Mouse (Mus musculus) monocyte, adult 5-6 weeks (primary cell): ENCODE measurements at regions not wholly inside any gene's neighbourhood (a gene's known extent, or its start where the extent isn't known, plus 50 kb on each side); places are given as distances from the start of the nearest gene placed in this dataset.
A peak's percentile ranks its signal among the peaks of the same experiment; 100 is the strongest.

ENCODE experiments used
- ATAC-seq: fragments of 153-309, 156-312 bp; replicated peaks from 2 replicates; pipeline ENCODE4 v1.8.0; 2017; ENCODE audit warnings: mild to moderate bottlenecking; ENCODE audit not compliant: low TSS enrichment, insufficient number of reproducible peaks, severe bottlenecking, poor library complexity, low FRiP score

DNA sequence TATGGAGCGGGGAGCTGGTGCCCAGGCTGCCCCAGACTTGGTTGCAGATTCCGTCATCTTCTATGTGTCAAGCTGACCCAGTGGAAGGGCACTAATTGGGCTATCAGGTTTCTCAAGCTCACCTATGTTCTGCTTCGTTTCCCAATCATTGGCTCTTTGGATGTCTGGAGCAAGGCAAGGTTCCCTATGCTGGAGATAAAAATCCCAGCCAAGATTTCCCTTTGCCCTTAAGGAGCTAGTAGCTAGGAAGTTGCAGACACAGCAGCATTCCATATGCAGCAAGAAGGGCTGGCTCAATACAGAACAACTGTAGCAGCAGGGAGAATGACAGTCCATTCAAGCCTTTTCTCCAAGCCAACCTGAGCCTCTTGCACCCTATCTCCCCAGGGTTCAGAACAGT, 159.2 kb upstream of the Zfp706 start:
- ATAC-seq: no peak

DNA sequence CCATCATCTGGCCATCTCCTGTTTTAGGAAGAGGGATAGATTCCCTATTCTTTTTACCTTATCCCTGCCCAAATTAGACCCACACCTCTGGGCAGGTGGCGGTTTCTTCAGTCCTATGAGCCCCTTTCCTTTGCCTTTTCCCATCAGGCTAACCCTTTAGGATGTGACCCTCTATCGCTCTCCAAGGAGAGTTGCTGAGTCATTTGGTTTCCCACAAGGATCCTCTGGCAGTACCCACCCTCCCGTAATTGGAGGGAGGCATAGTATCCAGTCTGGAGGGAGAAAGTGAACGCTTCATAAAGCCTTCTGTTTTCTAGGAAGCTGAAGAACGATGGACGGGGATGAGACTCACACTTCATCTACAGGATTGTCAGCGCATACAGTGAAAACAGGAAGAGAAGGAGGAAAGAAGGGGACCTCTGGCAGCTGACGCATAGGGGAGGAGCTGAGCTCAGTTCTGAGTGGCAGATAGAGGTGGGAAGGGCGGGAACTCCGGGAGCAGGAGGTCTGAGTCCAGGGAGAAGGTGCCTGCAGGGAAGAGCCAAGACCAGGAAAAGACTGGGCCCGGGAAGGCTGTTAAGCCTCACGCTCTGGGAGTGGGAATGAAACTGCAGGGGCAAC, 158.4 kb upstream of the Zfp706 start:
- no peak for ATAC-seq

DNA sequence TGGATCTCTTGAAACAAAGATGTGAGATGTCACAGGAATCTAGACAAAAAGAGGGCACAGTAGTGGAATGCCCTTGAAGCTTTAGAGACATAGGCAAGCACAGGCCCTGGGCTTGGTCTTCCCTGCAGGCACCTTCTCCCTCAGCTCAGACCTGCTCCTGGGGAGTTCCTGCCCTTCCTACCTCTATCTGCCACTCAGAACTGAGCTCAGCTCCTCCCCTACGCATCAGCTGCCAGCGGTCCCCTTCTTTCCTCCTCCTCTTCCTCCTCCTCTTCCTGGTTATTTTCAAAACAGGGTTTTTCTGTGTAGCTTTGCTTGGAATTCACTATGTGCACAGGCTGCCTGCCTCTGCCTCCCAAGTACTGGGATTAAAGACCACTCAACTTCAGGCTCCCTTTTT, 157.6 kb upstream of the Zfp706 start:
- ATAC-seq: no peak

DNA sequence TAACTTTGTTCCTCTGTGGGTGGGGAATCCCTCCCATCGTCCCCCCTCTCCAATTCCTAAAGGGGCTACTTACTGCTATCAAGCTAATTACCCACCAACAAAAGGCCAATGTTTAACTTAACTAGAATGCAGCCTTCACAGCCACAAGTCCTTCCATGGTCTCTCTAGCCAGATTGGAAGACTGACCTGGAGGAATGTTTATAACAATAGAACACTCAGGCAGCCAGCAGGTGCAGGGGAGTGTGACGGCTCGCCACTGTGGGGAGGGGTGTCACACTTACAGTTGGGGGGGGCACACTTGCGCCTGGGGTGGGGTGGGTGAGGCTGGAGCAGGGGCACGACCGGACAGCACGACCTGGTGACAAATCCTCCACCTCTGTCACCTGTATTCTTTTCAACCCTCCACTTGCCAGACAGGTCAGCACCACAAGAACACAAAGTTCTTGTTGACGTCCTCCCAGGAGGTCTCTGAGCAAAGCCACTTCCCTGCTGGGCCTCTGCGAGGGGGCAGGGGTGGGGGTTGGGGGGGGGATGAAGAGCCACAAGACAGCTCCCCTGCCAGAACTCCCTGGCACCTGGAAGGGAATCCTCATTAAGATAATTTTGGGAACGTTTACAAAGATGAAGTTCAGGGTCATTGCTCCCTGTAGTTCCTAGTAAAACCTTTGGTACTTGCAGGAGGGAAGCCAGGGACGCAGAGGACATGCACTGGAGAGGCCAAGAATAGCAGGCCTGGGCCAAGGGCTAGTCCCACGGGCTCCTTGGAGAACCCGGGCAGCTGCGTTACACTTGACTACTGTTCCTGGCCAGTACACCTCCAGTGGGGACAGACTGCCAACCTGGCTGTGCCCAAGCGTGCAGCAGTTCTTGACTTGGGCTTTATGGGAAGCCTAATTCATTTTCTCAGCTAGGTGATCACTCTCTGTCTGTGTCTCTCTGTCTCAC, 156.9 kb upstream of the Zfp706 start:
- ATAC-seq: no peak

DNA sequence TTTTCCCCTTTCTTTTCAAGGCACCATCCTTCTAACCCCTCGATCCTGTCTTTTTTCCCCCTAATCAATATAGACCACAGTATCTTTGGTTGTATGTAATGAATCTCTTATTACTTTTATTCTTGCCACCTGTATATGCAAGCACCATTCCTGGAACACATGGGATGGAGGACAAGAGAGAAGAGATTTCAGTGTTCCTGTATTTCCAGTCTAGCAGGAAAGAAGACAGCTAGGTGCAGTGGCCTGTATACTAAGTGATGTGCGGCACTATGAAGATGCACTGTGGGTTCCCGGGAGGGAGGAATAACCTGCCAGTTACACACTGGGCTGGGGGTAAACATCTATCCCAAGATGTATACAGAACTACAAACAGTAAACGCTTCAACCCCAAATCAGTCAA, 152.4 kb upstream of the Zfp706 start:
- no peak for ATAC-seq

DNA sequence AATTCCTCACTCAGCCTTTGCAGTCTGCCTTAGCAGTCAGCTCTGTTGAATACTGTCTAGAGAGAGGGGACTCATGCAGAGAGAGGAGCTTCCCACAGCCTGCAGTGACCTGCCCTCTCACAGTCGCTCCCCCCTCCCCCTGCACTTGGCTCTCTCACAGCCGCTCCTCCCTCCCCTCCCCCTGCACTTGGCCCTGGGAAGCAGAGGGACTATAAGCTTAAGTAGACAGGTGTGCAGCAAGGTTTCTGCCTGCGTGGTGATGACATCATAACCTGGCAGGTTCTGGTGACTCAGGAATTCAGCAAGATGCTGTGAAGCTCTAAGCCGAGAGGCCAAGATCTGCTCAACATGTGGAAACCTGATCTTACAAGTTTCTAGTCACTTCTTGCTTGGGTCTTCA, 151.8 kb upstream of the Zfp706 start:
- ATAC-seq: no peak

DNA sequence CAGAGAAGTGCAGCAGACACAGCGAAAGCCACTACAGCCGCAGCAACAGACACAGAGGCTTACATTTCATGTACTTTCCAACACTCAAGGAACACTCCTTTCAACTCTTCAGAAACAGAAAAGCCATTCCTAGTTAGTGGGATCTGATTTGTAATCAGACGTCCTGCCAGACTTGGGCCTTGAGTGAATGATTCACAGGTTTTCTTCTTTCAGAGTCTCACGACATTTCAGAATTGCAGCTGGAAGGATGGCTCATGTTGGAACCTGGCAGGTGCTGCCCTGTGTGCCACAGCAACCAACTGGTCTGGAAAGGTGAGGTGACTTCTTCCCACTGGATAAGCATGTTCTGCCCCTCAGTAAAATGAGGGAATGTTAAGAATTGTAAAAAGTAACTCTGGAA, 149.8 kb upstream of the Zfp706 start:
- no peak for ATAC-seq

DNA sequence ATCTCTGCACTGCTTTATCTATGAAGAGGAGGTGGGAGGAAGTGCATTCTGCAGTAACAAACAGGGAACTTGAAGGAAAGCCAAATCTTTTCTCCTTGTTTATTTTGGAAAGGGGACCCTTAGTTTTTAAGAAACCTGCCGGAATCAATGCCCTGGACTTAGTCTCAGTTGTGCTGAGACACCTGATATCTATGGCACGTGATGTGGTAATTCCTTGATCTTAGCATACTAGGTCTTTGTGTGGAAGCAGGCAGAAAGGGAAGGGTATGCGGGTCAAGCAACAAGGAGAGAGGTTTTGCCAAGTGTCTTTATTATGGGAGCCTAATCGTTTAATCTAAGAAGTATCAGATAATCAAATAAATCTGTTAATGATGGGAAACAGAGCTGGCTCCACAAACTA, 147.4 kb upstream of the Zfp706 start:
- no peak for ATAC-seq

DNA sequence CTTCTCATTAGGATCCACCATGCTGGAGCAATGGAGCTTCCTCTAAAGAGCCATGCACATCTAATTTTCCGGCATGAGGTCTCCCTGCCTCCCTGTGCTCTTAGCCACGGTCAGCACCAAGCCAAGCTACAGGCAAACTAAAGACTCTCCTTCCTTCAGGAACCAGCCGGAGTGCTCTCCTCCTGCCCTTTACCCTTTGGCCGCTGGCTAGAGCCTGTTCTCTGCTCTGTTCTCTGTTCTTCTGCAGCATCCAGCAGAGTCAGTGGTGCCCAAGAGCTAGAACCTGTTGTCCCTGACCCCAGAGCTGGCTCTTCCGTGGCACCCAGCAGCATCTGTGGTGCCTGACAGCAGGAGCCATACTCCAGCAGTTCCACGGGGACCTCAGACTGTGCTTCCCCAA, 145.6 kb upstream of the Zfp706 start:
- no peak for ATAC-seq

DNA sequence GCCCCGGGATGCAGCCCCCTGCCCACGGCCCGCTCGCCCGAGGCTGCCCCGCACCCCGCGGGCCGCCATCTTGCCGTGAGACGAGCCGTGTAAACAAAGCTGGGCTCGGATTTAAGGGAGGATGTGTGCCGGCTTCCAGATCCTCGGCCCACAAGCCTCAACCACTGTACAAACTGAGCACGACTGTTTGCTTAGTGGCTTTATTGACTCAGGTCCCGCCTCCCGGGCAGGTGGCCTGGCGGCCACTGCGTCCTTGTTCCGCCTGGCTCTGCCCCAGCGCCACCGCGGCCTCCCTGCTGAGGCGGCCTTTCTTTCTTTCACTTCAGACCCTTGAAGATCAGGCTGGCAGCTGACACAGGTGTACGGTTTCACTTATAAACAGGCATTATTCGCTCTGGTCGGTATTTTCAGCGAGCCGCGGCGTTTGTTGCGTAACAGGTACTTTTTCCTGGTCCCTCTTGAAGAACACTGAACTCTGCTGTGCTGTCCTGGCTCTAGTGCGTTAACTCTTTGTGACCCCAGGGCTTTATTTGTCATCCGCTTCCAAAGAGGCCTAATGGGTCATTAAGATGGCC, 128.1 kb upstream of the Zfp706 start:
- ATAC-seq: no peak; the same call in 1 of the 2 replicates

DNA sequence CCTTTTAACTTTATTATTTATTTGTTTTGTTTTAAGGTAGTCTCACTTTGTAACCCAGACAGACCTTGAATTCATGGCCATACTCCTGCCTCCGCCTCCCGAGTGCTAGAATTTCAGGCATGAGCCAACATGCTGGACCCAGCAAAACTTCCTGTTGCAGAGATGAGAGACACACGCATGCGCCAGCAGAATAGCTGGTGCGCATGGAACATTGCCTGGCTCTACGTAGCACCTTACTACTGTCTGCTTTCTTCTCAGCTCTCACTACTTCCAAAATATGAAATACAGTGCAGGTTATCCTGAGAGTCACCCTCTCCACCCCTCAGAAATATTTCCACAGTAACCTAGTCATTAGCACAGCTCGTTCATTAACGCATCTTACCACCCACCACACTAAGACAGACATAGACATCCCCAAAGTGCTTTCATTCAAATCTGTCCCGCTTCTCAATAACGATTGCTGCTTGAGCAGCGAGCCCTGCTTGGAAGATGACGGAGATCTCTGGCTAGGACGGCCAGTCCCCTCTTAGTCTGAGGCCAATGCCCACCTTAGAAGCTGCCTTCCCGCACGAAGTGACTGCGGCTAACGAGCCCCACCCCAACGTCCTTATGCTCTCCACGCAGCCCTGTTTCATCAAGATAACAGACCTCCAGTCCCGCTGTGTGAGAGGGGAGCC, 127.5 kb upstream of the Zfp706 start:
- ATAC-seq: no peak

DNA sequence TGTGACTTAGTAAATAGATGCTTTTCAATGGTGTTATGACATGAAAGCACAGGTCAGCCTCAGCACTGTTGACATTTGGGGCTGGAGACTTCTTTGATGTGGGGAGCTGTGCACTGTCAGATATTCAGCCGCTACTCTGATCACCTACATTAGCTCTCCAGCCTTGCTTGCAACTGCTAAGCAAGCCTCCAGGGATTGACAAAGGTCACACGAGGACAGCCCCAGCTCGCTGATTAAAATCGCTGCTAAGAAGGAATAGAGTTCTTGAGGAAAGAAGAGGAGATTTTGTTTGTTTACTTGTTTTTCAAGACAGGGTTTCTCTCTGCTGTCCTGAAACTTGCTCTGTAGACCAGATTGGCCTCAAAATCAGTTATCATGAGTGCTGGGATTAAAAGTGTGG, 126.8 kb upstream of the Zfp706 start:
- ATAC-seq: no peak

DNA sequence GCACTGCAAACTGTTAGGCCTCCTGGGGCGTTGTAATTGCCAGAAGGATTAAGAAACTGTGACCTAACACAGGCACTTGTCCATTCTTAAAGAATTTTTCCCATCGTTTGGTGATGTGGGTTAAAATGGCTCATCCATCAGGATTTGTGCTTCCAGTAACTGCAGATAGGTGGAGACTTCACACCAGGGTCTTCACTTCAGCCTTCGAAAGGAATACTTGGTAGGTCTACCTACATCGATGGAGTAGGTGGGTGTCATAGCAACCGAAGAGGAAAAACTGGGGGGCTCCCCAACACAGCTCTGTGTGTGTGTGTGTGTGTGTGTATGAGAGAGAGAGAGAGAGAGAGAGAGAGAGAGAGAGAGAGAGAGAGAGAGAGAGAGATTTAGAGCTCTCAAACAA, 126.3 kb upstream of the Zfp706 start:
- no peak for ATAC-seq

DNA sequence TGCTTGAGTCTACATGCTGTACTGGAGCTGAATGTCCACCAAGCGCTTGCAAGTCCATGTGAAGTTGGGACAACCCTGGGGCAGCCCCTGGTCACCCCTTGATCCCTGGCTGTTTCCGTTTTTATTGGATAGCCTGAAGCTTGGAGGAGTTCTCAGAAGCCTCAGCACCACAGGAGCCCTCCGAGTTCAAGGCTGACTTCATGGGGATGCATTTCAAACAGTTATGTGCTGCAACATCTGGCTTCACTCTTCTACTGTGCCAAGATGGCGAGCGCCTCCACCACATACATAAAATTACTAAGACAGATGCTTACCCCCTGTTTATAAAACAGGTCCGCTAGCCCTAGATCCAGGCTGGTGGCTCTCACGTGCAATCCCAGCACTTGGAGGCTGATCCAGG, 120.1 kb upstream of the Zfp706 start:
- no peak for ATAC-seq

DNA sequence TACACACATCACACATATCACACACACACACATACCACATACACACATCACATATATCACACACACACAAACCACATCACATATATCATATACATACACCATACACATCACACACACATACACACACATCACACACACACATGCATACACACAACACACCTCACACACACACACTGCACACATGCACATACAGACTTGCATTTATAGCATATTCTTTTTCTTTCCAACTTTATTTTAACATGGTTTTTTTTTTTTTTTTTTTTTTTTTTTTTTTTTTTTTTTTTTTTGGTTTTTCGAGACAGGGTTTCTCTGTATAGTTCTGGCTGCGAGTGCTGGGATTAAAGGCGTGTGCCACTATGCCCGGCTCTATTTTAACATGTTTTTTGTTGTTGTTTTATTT, 119.6 kb upstream of the Zfp706 start:
- ATAC-seq: no peak

DNA sequence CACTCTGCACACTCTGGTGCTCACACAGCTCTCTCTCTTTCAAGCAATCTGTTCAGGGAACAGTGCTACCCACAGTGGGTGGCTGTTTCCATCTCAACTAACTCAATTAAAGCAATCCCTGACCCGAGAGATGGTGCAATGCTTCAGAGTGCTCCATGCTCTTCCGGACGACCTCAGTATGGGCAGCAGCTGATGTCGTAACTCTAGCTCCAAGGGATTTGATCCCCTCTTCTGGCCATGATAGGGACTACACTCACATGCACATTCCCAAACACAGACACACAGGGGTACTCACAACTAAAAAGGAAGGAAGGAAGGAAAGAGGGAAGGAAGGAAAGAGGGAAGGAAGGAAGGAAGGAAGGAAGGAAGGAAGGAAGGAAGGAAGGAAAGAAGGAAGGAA, 118.2 kb upstream of the Zfp706 start:
- no peak for ATAC-seq

DNA sequence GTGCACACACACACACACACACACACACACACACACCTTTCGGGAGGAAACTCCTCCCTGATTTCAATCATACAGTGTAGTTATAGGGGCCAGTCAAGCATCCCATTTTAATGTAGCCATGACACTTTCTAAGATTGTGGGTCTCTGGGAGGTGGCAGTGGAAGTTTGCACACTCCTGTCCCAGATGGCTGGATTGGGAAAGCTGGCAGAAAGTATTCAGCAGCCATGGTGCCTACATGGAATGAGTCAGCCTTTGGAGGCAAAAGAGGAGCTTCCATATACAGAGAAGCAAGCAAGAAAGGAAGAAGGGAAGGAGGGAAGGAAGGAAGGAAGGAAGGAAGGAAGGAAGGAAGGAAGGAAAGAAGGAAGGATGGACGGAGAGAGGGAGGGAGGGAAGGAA, 117.4 kb upstream of the Zfp706 start:
- no peak for ATAC-seq

DNA sequence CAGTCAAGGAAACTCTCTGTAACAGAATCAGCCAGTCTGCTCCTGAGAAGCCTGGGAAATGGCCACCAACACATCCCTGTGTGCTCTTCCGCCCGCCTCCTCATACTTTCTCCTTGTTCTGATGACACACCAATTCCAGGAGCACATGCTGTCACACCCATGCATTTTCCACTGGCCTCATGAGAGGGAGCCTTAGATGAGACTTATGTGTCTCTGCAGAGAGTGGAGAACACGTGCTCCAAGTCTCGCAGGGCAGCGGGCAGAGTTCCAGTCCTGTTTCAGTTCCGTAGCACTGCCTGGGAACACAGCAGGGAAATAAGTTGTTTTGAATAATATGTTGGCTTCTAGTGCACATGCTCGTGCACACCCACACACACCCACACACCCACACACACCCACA, 116.7 kb upstream of the Zfp706 start:
- ATAC-seq: no peak

DNA sequence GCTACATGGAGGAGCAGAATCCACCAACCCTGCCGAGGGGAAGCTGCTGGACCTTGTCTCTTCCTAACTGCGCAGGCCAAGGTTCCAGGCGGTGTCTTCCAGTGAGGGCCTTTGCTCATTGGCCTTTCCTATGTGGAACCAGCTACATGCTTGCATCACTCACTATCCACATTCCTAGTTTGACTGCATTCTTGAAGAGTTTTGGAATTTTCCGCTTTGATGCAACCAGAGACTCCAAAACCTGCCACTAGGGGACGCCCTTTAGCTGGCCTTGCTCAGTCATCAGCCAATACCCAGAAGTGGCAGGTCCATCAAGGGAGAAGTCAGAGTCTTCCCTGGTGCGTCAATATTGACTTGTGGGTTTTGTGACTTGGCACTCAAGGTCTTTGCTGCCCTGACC, 112.8 kb upstream of the Zfp706 start:
- ATAC-seq: peak; percentile 47; the same call in 1 of the 2 replicates
